Comparison of ENCODE assay signal across 25 mouse cellular contexts in genomic region chr7:89436404-89436803, GRCm38 (mm10). TPM values are rescaled to one million over a fixed set of nuclear protein-coding genes. Genes with fewer than 3 reads are reported as not detected.
A peak's percentile ranks its signal among the peaks of the same experiment; 100 is the strongest.
DNase-seq lines count a peak whose midpoint lies in the region; ATAC-seq and TF ChIP-seq lines count a peak whose summit lies in the region.
"Had no signal": no experiment of that assay in that cellular context is flagged by ENCODE, and none has a peak within 500 bp of the region (broad histone marks: within the 10 kb centered on the region; RNA-seq: fewer than 3 reads in every experiment).

No protein-coding gene starts in this region.

- H3K9me3 ChIP-seq in kidney, embryonic 15.5 days (replicated peaks): no peaks in the 10 kb centered on the region
- no peaks in the 10 kb centered on the region for H3K9me3 ChIP-seq in stomach, embryonic 14.5 days (ENCODE audit: control insufficient read depth, low read depth, low read length)
- no peaks in the 10 kb centered on the region for H3K9me3 ChIP-seq in hindbrain, embryonic 10.5 days
- H3K9me3 ChIP-seq: embryonic facial prominence, embryonic 10.5 days; embryonic facial prominence, embryonic 12.5 days; forebrain, embryonic 13.5 days; forebrain, embryonic 15.5 days; G1E had no signal

- ATAC-seq in kidney, embryonic 15.5 days (replicated peaks; ENCODE audit: low FRiP score): no peak
- ATAC-seq in stomach, embryonic 14.5 days (ENCODE audit: insufficient number of reproducible peaks, insufficient read depth, low FRiP score, low read depth): peak; percentile 34; the same call in 1 of the 2 replicates
- ATAC-seq: activated CD4-positive, CD25-positive, alpha-beta regulatory T cell, adult 4 months; CD4-positive, CD25-positive, alpha-beta regulatory T cell, adult 4 months; forebrain, embryonic 13.5 days; forebrain, embryonic 15.5 days; Patski had no signal

- WGBS in kidney, embryonic 15.5 days: 76% methylated on average over 5 of the region's 5 CpGs
- WGBS in stomach, embryonic 14.5 days: 66% methylated on average over 5 of the region's 5 CpGs
- WGBS in hindbrain, embryonic 10.5 days: 82% methylated on average over 5 of the region's 5 CpGs

- H3K9ac ChIP-seq in kidney, embryonic 15.5 days: no peak overlapping the region
- no peak overlapping the region for H3K9ac ChIP-seq in stomach, embryonic 14.5 days (replicated peaks; ENCODE audit: low read depth, low read length)
- H3K9ac ChIP-seq: embryonic facial prominence, embryonic 12.5 days; forebrain, embryonic 13.5 days; forebrain, embryonic 15.5 days had no signal

- intact Hi-C loops in gastrocnemius, adult 2 months (cut with DNase I): no loop called here

- H3K36me3 ChIP-seq in kidney, embryonic 15.5 days: no peaks in the 10 kb centered on the region
- H3K36me3 ChIP-seq in stomach, embryonic 14.5 days (ENCODE audit: control insufficient read depth, insufficient read depth, low read length): no peaks in the 10 kb centered on the region
- H3K36me3 ChIP-seq in hindbrain, embryonic 10.5 days: no peaks in the 10 kb centered on the region
- H3K36me3 ChIP-seq: embryonic facial prominence, embryonic 10.5 days; embryonic facial prominence, embryonic 12.5 days; forebrain, embryonic 15.5 days; G1E had no signal

- no peak for TF ChIP-seq CTCF in gastrocnemius, adult 2 months (IDR thresholded peaks at IDR 0.05)

- DNase-seq in gastrocnemius, adult 2 months: no peak
- DNase-seq in gastrocnemius, postnatal 10 days: no peak
- DNase-seq in kidney, adult 11 months: no peak
- DNase-seq in yolk sac, embryonic 10.5 days (ENCODE audit: low spot score): peak; percentile 26
- no peak for DNase-seq in hindbrain, embryonic 10.5 days (ENCODE audit: low spot score)
- DNase-seq: adrenal gland, adult 8-10 months; adrenal gland, postnatal 14 days; adrenal gland, postnatal 36 days; B cell, adult 2 months; cerebellum, adult 11-12 months; cerebellum, adult 2 months; cerebellum, adult 9-10 months; cerebellum, postnatal 14 days; cerebellum, postnatal 36 days had no signal

- peak overlapping the region; percentile 52 for H3K27ac ChIP-seq in gastrocnemius, adult 2 months
- 0 out of 2 replicates have a peak overlapping the region, but pooled peaks have one; percentile 3 for H3K27ac ChIP-seq in kidney, embryonic 15.5 days
- H3K27ac ChIP-seq in stomach, embryonic 14.5 days (ENCODE audit: low read length): no peak overlapping the region; the same call in 1 of the 2 replicates
- no peak overlapping the region for H3K27ac ChIP-seq in hindbrain, embryonic 10.5 days
- H3K27ac ChIP-seq: embryonic facial prominence, embryonic 10.5 days; embryonic facial prominence, embryonic 12.5 days; forebrain, embryonic 13.5 days; forebrain, embryonic 15.5 days had no signal

- peaks cover 30% of the 10 kb centered on the region for H3K4me1 ChIP-seq in kidney, embryonic 15.5 days
- peaks cover 10% of the 10 kb centered on the region; the same call in 1 of the 2 replicates for H3K4me1 ChIP-seq in stomach, embryonic 14.5 days (ENCODE audit: control insufficient read depth, insufficient read depth, low read length)
- peaks cover 7% of the 10 kb centered on the region; the same call in 1 of the 2 replicates for H3K4me1 ChIP-seq in hindbrain, embryonic 10.5 days (replicated peaks)

- H3K4me3 ChIP-seq in gastrocnemius, adult 2 months: no peak overlapping the region
- H3K4me3 ChIP-seq in kidney, embryonic 15.5 days (replicated peaks): no peak overlapping the region
- H3K4me3 ChIP-seq in stomach, embryonic 14.5 days (ENCODE audit: low read depth, low read length): no peak overlapping the region
- no peak overlapping the region for H3K4me3 ChIP-seq in hindbrain, embryonic 10.5 days
- H3K4me3 ChIP-seq: embryonic facial prominence, embryonic 10.5 days; embryonic facial prominence, embryonic 12.5 days; forebrain, embryonic 13.5 days; forebrain, embryonic 15.5 days had no signal

- H3K4me2 ChIP-seq in kidney, embryonic 15.5 days: no peak overlapping the region
- no peak overlapping the region for H3K4me2 ChIP-seq in stomach, embryonic 14.5 days (replicated peaks; ENCODE audit: low read depth, low read length)
- H3K4me2 ChIP-seq: embryonic facial prominence, embryonic 12.5 days; forebrain, embryonic 13.5 days; forebrain, embryonic 15.5 days had no signal

- H3K27me3 ChIP-seq in kidney, embryonic 15.5 days: no peaks in the 10 kb centered on the region
- H3K27me3 ChIP-seq in stomach, embryonic 14.5 days (ENCODE audit: control insufficient read depth, insufficient read depth, low read length): no peaks in the 10 kb centered on the region
- no peaks in the 10 kb centered on the region for H3K27me3 ChIP-seq in hindbrain, embryonic 10.5 days (ENCODE audit: insufficient read depth, poor library complexity, severe bottlenecking)
- H3K27me3 ChIP-seq: CH12.LX; embryonic facial prominence, embryonic 12.5 days; forebrain, embryonic 13.5 days; forebrain, embryonic 15.5 days; Patski had no signal

RNA-seq across cellular contexts. Expression of gene Fzd4, which starts 32.2 kb away (rescaled TPM):
- 10 to 100 TPM; 30.6 to 32.4 TPM for total RNA-seq in gastrocnemius, adult 2 months (2021)
- total RNA-seq in gastrocnemius, postnatal 10 days (2021): 10 to 100 TPM; 36.5 to 37.7 TPM
- polyA plus RNA-seq in kidney, embryonic 15.5 days (2015; fragmentation: Nextera tagmentation; extraction: Ambion mirVana): 27.1 and 27.5 TPM in 2 replicates
- polyA plus RNA-seq in stomach, embryonic 14.5 days (2014; fragmentation: Nextera tagmentation; extraction: Ambion mirVana): 24.2 and 24.8 TPM in 2 replicates
- 3.0 and 4.4 TPM in 2 replicates for polyA plus RNA-seq in hindbrain, embryonic 10.5 days (2016; fragmentation: Nextera tagmentation; extraction: Ambion mirVana)
- polyA plus RNA-seq: activated CD4-positive, CD25-positive, alpha-beta regulatory T cell, adult 4 months; CD4-positive, CD25-positive, alpha-beta regulatory T cell, adult 4 months; G1E had no signal

RNA-seq across cellular contexts. Expression of gene Tmem135, which starts 32.4 kb away (rescaled TPM):
- total RNA-seq in gastrocnemius, adult 2 months (2021): 10 to 100 TPM; 13.2 to 19.6 TPM
- 10 to 100 TPM; 20.4 to 24.6 TPM for total RNA-seq in gastrocnemius, postnatal 10 days (2021)
- 33.7 and 34.0 TPM in 2 replicates for polyA plus RNA-seq in kidney, embryonic 15.5 days (2015; fragmentation: Nextera tagmentation; extraction: Ambion mirVana)
- 33.5 and 35.7 TPM in 2 replicates for polyA plus RNA-seq in stomach, embryonic 14.5 days (2014; fragmentation: Nextera tagmentation; extraction: Ambion mirVana)
- polyA plus RNA-seq in hindbrain, embryonic 10.5 days (2016; fragmentation: Nextera tagmentation; extraction: Ambion mirVana): 14.9 and 15.0 TPM in 2 replicates

Comparison
In these comparisons a context has a peak if more than half of its experiments do, and no peak if none do; other contexts are left out.
1. H3K27ac ChIP-seq: peak in gastrocnemius, adult 2 months (single experiment) and kidney, embryonic 15.5 days (single experiment); none in stomach, embryonic 14.5 days (single experiment) and hindbrain, embryonic 10.5 days (single experiment).